Mouse (Mus musculus): Measurements from ENCODE around the gene Morn3. TPM values are rescaled to one million over a fixed set of nuclear protein-coding genes. Genes with fewer than 3 reads are reported as not detected.
A peak's percentile ranks its signal among the peaks of the same experiment; 100 is the strongest.

Gene Morn3
- polyA plus RNA-seq, 1 experiment from 2014 or later = not detected

DNA sequence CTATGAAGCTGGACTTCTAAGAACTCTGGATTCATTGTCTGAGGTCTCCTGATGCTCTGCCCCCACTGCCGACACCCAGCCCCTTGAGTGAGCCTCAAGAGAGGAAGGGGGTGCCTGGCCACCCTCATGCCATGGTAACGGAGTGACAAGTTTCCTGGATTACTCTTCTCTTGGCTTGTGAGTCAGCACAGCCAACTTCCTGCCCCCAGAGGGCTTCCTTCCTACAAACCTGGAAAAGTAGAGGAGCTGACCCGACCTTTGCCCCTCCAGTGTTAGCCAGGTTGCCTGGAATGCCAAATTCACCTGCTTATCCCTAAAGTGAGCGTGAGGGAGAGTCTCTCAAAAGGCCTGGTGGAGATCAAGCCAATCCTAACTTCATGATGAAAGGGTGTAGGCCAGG, 29.3 kb downstream of the Morn3 start:
- 88% methylated on average over 4 of the region's 4 CpGs for WGBS
- no peaks in the 10 kb centered on the region for H3K27me3 ChIP-seq (replicated peaks; ENCODE audit: control insufficient read depth, insufficient read depth, low read length)
- no peak overlapping the region for H3K4me3 ChIP-seq (replicated peaks; ENCODE audit: low read length)
- no peak overlapping the region for H3K9ac ChIP-seq (replicated peaks; ENCODE audit: low read depth, low read length)
- H3K4me1 ChIP-seq (replicated peaks; ENCODE audit: control insufficient read depth, insufficient read depth, low read length) = peaks cover 41% of the 10 kb centered on the region
- H3K9me3 ChIP-seq (ENCODE audit: control insufficient read depth, low read length) = no peaks in the 10 kb centered on the region
- no peak for ATAC-seq
- no peak overlapping the region for H3K27ac ChIP-seq (ENCODE audit: low read length)
- no peaks in the 10 kb centered on the region for H3K36me3 ChIP-seq (ENCODE audit: control insufficient read depth, insufficient read depth)
- H3K4me2 ChIP-seq (ENCODE audit: low read length) = no peak overlapping the region

DNA sequence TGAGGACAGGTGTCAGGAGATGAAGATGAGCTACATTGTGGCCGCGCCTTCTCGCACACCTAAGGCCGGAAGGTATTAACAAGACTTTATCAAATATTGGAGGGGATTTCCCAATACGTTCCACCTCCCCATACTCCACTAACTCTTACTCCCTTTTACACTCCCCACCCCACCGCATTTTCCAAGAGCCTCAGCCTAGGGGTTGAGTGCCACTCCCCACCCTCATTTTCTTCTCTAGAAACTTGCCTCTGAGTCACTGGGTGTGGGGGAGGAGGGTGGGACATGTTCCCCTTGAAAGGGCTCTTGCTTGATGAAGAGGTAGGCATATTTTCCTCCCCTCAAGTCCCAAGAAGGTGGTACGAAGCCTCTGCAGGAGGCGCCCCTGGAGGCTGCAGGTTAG, 30.9 kb downstream of the Morn3 start:
- Histone ChIP-seq H3K9me3 (ENCODE audit: control insufficient read depth, low read length) (no peaks in the 10 kb centered on the region), H3K36me3 (ENCODE audit: control insufficient read depth, insufficient read depth) (no peaks in the 10 kb centered on the region), H3K27me3 (replicated peaks; ENCODE audit: control insufficient read depth, insufficient read depth, low read length) (no peaks in the 10 kb centered on the region), H3K4me2 (ENCODE audit: low read length) (peak overlapping the region; percentile 83), H3K4me1 (replicated peaks; ENCODE audit: control insufficient read depth, insufficient read depth, low read length) (peaks cover 41% of the 10 kb centered on the region), H3K4me3 (replicated peaks; ENCODE audit: low read length) (peak overlapping the region; percentile 84), H3K9ac (replicated peaks; ENCODE audit: low read depth, low read length) (peak overlapping the region; percentile 85), H3K27ac (ENCODE audit: low read length) (no peak overlapping the region)
- 29% methylated on average over 8 of the region's 8 CpGs for WGBS
- no peak for ATAC-seq

DNA sequence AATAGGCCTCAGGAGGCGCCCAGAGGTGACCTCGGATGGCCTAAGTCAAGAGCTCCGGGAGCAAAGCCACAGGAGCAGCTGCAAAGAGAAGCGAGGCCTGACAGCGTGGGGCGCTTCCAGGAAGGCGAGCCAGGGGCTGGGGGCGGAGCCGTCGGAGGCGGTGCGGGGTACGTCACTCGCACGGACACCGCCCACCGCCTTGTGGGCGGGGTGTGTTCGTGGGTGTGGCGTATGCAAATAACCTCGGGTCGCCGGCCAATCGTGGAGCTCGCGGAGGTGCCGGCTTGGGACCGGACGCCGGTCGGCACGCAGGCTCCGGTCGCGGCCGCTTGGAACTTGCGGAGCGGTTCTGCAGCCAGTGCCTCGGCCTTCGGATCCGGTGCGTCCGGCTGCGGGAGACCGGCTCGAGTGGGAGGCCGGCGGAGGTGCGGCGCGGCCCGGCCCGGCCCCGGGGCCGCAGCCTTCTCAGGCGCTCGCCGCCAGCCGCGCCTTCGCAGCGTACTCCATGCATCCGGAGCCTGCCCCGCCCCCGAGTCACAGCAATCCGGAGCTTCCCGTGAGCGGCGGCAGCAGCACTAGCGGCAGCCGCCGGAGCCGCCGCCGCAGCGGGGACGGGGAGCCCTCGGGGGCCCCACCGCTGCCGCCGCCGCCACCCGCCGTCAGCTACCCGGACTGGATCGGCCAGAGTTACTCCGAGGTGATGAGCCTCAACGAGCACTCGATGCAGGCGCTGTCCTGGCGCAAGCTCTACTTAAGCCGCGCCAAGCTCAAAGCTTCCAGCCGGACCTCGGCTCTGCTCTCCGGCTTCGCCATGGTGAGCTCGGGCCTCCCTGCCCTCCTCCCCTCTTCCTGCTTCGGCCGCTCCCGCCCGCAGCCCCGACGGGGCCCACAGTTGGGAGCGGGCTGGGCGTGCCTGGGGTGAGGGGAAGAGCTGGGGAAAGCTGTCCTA, 31.8 kb downstream of the Morn3 start, which contains the start of gene Orai1:
Orai1 (plus strand) TSS at position 322 of the 949 bp plus-strand sequence.
- Histone ChIP-seq H3K9ac (replicated peaks; ENCODE audit: low read depth, low read length) (peak within 1 kb of the TSS; percentile 85), H3K4me2 (ENCODE audit: low read length) (peak within 1 kb of the TSS; percentile 83), H3K4me3 (replicated peaks; ENCODE audit: low read length) (peak within 1 kb of the TSS; percentile 84), H3K4me1 (replicated peaks; ENCODE audit: control insufficient read depth, insufficient read depth, low read length) (peaks cover 42% of the 10 kb centered on the region), H3K27ac (ENCODE audit: low read length) (peak within 1 kb of the TSS; percentile 90), H3K9me3 (ENCODE audit: control insufficient read depth, low read length) (no peaks in the 10 kb centered on the region), H3K27me3 (replicated peaks; ENCODE audit: control insufficient read depth, insufficient read depth, low read length) (no peaks in the 10 kb centered on the region), H3K36me3 (ENCODE audit: control insufficient read depth, insufficient read depth) (no peaks in the 10 kb centered on the region)
- under 1% methylated on average over 83 of the region's 106 CpGs for WGBS
- peak; percentile 89 for ATAC-seq

DNA sequence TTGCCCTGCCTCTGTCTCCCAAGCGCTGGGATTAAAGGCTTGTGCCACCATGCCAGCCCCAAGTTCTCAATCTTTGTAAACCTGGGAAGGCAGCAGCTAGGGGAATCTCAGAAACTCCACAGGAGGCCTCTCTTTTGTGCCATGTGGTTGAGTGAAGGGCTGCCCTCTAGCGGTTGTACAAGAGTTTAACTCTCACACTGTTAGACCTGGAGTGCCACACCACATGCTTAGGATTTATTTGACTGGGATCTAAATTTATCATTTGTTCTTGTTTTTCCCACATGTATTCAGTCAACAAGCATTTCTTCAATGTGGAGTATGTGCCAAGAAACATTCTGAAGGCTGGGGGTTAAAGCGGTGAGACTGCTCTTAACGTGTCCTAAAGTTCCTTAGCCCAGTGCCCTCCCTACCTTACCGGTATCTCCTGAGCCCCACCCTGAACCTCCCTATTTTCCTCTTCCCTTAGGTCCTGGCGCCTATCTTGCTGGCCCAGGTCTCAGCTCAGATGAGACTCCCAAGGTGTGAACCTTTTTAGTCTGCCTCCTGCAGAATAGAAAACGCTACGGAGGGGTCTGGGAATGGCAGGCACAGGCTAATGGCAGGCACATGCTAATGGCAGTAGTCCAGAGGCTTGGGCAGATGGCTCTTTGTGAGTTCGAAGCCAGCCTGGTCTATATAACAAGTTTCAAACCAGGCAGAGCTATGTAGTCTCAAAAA, 33.1 kb downstream of the Morn3 start:
- no peaks in the 10 kb centered on the region for H3K36me3 ChIP-seq (ENCODE audit: control insufficient read depth, insufficient read depth)
- H3K9ac ChIP-seq (replicated peaks; ENCODE audit: low read depth, low read length) = no peak overlapping the region
- no peak overlapping the region for H3K4me3 ChIP-seq (replicated peaks; ENCODE audit: low read length)
- no peaks in the 10 kb centered on the region for H3K9me3 ChIP-seq (ENCODE audit: control insufficient read depth, low read length)
- H3K4me2 ChIP-seq (ENCODE audit: low read length) = no peak overlapping the region
- WGBS = 49% methylated on average over 9 of the region's 9 CpGs
- ATAC-seq = no peak
- H3K4me1 ChIP-seq (replicated peaks; ENCODE audit: control insufficient read depth, insufficient read depth, low read length) = peaks cover 39% of the 10 kb centered on the region
- H3K27me3 ChIP-seq (replicated peaks; ENCODE audit: control insufficient read depth, insufficient read depth, low read length) = no peaks in the 10 kb centered on the region
- H3K27ac ChIP-seq (ENCODE audit: low read length) = no peak overlapping the region

DNA sequence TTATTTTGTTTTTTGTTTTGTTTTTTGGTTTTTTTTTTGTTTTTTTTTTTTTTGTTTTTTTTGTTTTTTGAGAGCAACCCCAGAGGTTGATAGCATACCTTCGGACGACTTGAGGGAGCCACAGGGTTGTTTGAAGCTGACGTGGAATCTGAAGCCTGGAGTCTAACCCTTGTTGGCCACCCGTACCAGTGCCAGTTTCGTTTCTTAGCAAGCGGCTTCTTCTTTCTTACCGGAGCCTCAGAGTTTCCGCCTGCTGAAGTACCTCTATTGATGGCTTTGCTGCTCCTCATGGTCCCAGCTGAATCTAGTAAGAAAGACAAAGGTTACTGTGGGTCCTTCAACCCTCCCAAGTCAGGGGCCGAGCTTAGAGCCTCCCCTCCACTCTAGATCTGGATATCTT, 35.1 kb downstream of the Morn3 start:
- Histone ChIP-seq H3K36me3 (ENCODE audit: control insufficient read depth, insufficient read depth) (no peaks in the 10 kb centered on the region), H3K27me3 (replicated peaks; ENCODE audit: control insufficient read depth, insufficient read depth, low read length) (no peaks in the 10 kb centered on the region), H3K9ac (replicated peaks; ENCODE audit: low read depth, low read length) (no peak overlapping the region), H3K4me3 (replicated peaks; ENCODE audit: low read length) (no peak overlapping the region), H3K27ac (ENCODE audit: low read length) (no peak overlapping the region), H3K4me2 (ENCODE audit: low read length) (no peak overlapping the region), H3K9me3 (ENCODE audit: control insufficient read depth, low read length) (no peaks in the 10 kb centered on the region), H3K4me1 (replicated peaks; ENCODE audit: control insufficient read depth, insufficient read depth, low read length) (peaks cover 37% of the 10 kb centered on the region)
- ATAC-seq = no peak
- WGBS = 95% methylated on average over 9 of the region's 9 CpGs

DNA sequence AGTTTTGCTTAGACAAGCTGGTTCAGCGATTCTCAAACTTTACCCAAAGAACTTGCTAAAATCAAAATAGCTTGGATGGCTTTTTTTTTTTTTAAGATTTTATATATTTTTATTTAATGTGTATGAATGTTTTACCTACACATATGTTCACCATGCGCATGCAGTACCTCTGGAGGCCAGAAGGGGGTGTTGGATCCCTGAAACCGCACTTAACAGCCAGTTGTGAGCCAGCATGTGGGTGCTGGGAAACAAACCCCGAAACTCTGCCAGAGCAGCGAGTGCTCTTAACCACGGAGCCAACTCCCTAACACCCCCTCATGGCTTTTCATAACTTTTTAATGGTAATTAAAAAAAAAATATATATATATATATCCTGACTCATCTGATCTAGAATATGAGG, 36.0 kb downstream of the Morn3 start:
- Histone ChIP-seq H3K36me3 (ENCODE audit: control insufficient read depth, insufficient read depth) (no peaks in the 10 kb centered on the region), H3K4me3 (replicated peaks; ENCODE audit: low read length) (no peak overlapping the region), H3K27ac (ENCODE audit: low read length) (no peak overlapping the region), H3K27me3 (replicated peaks; ENCODE audit: control insufficient read depth, insufficient read depth, low read length) (no peaks in the 10 kb centered on the region), H3K4me1 (replicated peaks; ENCODE audit: control insufficient read depth, insufficient read depth, low read length) (peaks cover 37% of the 10 kb centered on the region), H3K9ac (replicated peaks; ENCODE audit: low read depth, low read length) (no peak overlapping the region), H3K9me3 (ENCODE audit: control insufficient read depth, low read length) (no peaks in the 10 kb centered on the region), H3K4me2 (ENCODE audit: low read length) (no peak overlapping the region)
- WGBS = 89% methylated on average over 6 of the region's 6 CpGs
- no peak for ATAC-seq

DNA sequence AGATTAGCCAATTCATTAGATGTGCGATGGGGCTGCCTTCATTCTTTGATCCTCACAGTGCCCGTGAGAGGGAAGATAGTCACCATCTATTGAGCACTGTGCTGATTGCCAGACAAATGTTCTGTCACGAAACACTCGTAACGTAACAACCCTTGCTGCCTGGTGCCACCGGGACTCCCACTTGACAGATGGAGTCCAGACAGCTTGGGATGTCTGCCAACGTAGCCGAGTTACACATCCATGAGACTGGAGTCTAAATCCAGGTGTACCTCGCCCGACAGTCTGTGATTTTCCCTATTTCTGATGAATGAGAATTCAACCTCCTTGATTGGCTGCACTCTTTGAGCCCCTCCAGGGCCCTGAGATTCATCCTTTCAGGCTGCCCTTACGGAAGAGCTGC, 36.9 kb downstream of the Morn3 start:
- Histone ChIP-seq H3K27ac (ENCODE audit: low read length) (peak overlapping the region; percentile 76), H3K9ac (replicated peaks; ENCODE audit: low read depth, low read length) (no peak overlapping the region), H3K27me3 (replicated peaks; ENCODE audit: control insufficient read depth, insufficient read depth, low read length) (no peaks in the 10 kb centered on the region), H3K4me3 (replicated peaks; ENCODE audit: low read length) (no peak overlapping the region), H3K9me3 (ENCODE audit: control insufficient read depth, low read length) (no peaks in the 10 kb centered on the region), H3K36me3 (ENCODE audit: control insufficient read depth, insufficient read depth) (no peaks in the 10 kb centered on the region), H3K4me1 (replicated peaks; ENCODE audit: control insufficient read depth, insufficient read depth, low read length) (peaks cover 38% of the 10 kb centered on the region), H3K4me2 (ENCODE audit: low read length) (no peak overlapping the region)
- no peak for ATAC-seq
- WGBS = 37% methylated on average over 11 of the region's 11 CpGs

DNA sequence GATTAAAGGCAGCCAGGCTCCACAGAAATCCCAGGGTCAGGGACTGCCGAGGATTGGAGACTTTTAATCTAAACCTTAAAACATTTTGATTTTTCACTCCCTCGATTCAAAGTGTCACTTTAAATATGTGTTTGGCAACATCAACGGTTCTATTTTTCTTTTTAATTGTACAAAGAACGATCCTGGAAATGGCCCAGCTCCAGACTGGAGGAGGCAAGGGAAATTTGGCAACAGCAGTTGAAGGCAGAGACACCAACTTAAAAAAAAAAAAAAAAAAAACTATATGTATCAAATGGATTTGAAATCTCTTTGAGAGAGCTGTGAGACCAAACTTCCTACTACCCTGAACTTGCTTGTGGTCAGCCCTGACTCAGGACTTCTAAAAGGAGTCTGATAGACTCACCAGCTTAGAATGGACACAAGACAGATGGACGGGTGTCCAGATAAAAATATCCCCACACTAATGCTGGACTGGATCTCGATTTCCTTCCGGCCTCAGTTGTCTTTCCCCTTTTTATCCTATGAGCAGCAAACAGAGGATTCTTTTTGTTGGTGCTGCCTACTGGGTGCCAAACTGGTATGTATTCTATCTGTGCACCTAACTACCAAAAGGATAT, 37.8 kb downstream of the Morn3 start:
- no peak overlapping the region for H3K4me2 ChIP-seq (ENCODE audit: low read length)
- no peak overlapping the region for H3K4me3 ChIP-seq (replicated peaks; ENCODE audit: low read length)
- no peaks in the 10 kb centered on the region for H3K27me3 ChIP-seq (replicated peaks; ENCODE audit: control insufficient read depth, insufficient read depth, low read length)
- H3K9me3 ChIP-seq (ENCODE audit: control insufficient read depth, low read length) = no peaks in the 10 kb centered on the region
- H3K36me3 ChIP-seq (ENCODE audit: control insufficient read depth, insufficient read depth) = no peaks in the 10 kb centered on the region
- peaks cover 33% of the 10 kb centered on the region for H3K4me1 ChIP-seq (replicated peaks; ENCODE audit: control insufficient read depth, insufficient read depth, low read length)
- no peak overlapping the region for H3K9ac ChIP-seq (replicated peaks; ENCODE audit: low read depth, low read length)
- peak overlapping the region; percentile 76 for H3K27ac ChIP-seq (ENCODE audit: low read length)
- no peak for ATAC-seq
- 50% methylated on average over 7 of the region's 7 CpGs for WGBS
